Mouse (Mus musculus): Measurements from ENCODE around the gene Rbbp9.

DNA sequence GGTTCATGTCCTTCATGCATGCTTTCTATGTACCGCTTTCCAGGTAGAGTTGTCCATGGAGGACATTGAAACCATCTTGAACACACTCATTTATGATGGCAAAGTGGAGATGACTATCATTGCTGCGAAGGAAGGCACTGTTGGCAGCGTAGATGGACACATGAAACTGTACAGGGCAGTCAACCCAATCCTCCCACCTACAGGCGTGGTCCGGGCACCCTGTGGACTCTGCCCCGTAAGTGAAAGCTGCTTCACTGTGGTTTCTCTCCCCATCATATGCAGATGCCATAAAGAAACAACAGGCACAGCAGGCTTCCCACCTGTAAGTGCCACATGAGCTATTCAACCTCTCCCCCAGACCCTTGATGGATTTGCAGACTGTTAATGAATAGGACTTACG lies 13.5 kb downstream of the Rbbp9 start:
- TF ChIP-seq POLR2A (IDR thresholded peaks at IDR 0.05; ENCODE audit: insufficient read depth, low read depth, low read length) (no peak), CTCF (IDR thresholded peaks at IDR 0.05; ENCODE audit: insufficient read depth, low read depth, low read length) (no peak)
